Mouse (Mus musculus) CD4-positive, CD25-positive, alpha-beta regulatory T cell, adult 2 months (primary cell): ENCODE data around the gene Myl10.
"Not testable (repeated sequence)": the region's sequence is repeated elsewhere in the genome, so short reads cannot be mapped to it uniquely, and the experiment has no call there.

Experiments used
- DNase-seq: peaks from one replicate; pipeline ENCODE4 v3.0.0-alpha.2; 2012; ENCODE audit warnings: low read depth, low spot score

Gene Myl10

DNA sequence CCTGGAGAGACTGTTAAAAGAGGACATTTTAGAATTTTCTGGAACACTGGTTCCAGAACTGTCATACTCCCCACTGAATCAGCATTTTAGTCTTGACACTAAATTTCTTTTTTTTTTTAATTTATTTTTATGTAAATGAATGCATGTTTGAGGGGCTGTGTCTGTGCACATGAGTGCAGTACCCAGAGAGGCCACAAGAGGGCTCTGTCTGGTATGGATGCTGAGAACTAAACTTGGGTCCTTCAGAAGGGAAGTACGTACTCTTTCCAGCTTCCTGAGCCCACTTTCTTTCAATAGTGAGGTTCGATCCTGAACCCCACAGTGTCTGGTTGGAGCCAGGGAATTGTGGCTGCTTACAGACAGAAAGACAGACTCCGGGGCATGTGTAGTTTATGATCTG is 12.6 kb downstream of the Myl10 start:
- DNase-seq, result peak; percentile 59

DNA sequence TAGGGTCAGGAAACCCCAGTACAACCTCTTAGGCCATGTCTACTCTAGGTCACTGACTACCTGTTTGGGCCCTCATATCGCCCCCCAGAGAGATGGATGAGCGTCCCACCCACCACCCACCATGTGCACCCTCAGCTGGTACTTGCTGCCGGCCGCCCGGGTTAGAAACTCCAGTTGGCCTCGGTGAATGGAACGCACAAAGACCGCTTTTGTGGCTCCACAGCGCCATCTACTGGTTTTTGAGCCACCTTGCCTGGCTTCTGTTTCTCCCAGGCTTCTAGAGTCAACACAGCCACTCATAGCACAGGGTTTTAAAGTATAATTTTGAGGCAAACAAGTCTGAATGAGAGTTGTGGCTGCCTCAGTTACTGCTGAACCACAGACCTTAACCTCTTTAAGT is 13.9 kb downstream of the Myl10 start:
- DNase-seq, result peak; percentile 88

DNA sequence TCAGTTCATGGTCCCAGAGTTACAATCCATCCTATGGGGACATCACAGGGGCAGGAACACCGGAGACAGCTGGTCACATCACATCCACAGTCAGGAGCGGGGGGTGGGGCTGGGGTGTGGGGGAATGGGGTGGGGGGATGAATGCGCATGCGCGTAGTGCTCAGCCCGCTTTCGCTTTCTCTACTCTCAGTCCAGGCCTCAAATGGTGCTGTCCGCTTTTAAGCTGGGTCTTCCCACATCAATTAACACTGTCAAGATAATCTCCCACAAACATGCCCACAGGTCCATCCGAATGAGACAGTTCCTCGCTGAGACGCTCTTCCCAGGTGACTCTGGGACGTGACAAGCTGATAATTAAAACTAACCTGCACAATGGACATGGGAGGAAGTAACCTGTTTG is 15.2 kb downstream of the Myl10 start:
- DNase-seq, result peak; percentile 65

DNA sequence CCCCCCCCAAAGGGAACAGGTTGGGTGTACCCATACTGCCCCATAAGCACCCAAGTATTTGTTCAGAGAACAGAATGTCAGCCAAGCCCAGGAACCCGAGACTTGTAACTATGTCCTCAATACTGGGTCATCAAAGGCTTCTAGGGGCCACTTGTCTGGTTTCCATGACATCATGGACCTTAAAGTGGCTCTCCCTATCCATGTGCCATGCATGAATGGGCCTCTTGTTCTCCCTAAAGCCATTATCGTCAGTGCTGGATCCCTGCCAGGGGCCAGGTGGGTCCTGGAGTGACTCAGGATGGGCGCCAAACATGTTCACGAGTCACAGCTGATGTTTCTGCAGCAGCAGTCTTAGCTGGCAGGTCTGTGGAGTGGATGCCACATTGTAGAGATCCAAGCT is 17.8 kb downstream of the Myl10 start:
- DNase-seq, result no peak

DNA sequence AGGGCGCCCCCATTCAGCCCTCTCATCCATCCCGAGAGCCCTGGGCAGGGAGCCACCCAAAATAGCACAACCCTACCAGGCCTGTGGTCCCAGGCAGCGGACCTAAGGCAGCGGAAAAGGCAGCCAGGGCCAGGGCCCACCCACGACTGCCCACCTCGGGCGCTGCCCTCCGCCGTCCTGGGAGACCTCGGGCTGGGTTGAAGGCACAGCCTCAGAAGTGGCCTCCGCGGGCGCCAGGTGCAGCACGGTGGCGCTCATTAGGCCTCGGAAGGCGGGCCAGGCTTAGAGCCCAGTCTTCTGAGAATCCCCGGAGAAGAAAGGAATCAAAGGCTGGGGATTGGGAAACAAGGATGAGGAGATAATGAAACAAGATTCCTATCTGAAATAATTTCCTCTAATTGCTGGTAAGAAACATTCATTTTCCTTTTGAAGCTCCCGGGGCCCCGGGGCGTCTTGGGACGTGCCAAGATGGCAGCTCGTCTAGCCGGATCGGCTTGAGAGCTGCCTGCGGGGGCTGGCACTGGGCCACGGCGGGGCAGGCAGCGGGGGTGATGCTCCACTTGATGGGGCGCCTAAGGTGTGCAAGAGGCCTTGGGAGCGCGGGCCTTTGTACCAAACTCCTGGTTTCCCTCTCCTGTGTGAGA is 21.4 kb downstream of the Myl10 start:
- DNase-seq, result no peak

DNA sequence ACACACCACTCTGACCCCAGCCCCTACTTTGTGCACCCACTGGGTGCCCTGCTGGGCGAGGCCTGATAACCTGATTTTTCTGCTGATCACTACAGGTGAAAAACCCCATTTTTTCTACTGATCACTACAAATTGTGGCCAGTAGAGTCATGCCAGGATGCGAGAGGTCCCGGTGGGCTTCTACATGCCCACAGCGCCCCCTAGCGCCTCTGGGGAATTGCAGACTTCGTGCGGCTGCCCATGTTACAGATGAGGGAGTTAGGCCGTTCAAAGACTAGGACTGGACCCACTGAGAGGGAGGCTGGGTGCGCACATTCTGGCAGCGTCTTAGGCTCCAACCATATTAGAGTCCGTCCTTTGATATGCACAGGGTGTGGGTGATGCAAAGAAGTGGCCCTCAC is 21.9 kb downstream of the Myl10 start:
- peak; percentile 64 for DNase-seq

DNA sequence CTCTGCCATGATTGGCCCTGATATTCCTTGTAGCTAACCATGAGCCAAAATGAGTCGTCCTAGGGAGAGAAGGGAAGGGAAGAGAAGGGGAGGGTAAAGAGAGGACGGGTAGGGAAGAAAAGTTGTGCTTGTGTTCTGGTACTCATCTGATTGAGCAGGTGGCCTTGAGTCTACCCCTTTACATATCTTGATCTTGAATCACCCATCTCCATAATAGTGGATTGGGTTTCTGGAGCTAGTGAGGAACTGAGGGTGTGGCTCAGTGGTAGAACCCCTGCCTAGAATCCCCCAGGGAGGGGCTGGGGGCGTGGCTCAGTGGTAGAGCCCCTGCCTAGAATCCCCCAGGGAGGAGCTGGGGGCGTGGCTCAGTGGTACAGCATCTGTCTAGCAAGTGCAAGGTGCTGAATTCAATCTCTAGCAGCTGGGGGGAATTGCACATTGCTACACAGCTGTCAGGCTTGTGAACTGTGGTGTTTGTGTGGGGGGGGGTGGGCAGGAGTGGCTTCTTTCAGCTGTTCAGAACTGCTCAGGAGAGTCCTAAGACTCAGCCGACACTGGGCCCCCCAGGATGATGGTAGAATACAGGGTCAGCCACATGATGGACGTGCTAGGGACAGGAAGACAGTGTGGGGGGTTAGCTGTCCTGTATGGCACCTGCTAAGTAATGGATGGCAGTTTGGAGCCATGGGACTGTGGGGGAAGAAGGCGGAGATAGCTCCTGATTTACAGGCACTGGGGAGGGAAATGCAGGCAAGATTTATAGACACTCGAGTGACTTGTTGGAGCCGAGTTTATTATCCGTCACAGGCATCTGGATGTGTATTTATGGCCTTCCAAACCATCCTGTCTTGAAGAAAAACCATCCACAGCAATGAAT is 24.0 kb downstream of the Myl10 start:
- DNase-seq, result no peak

DNA sequence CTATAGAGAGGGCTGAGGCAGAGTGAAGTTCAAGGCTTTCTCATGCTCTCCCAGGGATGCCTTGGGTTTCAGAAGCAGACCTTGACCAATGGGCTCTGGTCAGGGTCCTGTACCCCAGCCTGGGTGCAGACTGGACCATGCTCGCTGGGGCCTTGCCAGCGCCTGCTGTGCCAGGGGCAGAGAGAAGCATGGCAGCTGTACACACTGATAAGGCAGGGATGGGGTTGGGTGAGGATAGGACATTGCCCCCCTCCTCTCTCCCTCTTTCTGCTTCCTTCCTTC is 24.6 kb downstream of the Myl10 start:
- no peak for DNase-seq

DNA sequence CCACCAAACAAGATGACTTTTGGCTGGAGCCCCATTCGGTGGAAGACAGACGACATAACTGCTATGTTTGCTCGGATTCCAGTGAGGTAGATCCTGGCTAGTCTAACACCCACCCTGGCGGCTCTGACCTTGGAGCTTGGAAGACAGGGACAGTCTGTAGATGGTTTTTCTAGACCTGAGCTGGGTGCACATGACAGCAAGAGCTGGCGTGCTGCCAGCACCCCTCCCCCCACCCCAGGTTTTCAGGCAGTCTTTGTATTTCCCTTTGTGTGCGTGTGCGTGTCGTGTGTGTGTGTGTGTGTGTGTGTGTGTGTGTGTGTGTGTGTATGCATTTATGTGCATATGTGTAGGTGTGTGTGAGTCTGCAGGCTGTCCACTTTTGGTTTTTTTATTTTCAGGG is 25.7 kb downstream of the Myl10 start:
- DNase-seq, result no peak

DNA sequence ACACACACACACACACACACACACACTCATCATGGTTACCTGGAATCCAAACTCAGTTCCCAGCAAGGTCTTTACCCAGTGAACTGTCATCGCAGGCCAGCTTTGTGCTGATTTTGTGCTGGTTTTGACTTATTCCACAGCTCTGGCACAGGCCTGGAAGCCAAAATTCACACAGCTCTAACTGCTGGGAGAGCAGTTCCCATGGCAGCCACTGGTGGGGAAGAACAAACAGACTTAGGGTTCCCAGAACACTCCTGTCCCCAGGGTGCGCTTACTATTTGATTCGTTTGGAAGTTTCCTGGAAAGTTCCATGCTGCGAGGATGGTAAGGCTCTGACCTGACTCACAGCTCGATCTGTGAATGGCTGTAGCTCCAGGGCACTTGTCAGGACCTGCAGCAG is 28.6 kb downstream of the Myl10 start:
- no peak for DNase-seq

DNA sequence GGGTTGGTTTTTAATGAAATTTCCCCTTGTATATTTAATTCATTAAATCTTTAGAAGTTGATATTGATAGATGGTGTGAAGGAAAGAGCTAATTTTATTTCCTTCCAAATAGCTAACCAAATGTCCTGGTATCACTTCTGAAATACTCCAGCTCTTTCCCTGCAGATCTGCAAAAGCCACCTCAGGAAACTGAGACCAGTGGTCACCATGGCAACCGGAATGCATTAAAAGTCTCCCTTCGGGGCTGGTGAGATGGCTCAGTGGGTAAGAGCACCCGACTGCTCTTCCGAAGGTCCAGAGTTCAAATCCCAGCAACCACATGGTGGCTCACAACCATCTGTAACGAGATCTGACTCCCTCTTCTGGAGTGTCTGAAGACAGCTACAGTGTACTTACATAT is 33.3 kb downstream of the Myl10 start:
- DNase-seq, result not testable (repeated sequence)

DNA sequence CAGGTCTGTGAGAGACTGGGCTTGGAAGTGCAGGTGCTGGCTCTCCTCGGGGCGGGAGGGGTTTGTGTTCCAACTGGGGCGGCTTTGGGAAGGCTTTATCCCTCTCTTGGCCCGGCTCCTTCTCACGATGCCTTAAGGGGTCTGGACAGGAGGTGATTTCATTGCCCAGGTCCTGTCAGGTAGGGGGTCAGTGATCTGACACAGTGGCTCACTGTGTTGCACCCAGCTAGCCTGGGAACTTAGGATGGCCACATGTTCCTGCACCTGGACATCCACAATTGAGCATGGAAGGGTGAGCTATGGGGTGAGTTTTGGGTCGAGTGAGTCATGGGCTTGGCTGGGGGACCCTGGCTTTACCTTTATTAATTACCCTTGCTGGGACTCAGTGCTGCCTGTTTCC is 46.0 kb downstream of the Myl10 start:
- no peak for DNase-seq

DNA sequence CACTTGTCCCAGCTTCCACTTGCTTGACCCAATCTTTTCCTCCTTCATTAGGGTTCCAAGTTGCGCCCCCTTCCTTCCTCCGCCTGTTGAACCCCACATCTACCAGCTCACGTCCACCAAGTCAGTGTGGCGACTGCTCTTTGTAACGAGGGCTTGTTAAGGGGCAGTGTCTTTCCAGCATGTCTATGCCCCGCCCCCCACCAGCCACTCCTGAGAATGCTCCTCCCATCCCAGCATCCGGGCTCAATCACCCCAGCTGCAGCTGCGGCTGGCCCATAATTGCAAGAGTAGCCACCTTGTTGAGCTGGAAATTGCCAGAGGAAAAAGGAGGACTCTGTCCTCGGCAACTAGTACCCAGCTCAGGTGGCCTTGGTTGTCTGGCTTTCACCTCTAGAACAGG is 53.6 kb downstream of the Myl10 start:
- no peak for DNase-seq
